Mouse (Mus musculus): ENCODE measurements at regions not wholly inside any gene's neighbourhood (a gene's known extent, or its start where the extent isn't known, plus 50 kb on each side); places are given as distances from the start of the nearest gene placed in this dataset.
A peak's percentile ranks its signal among the peaks of the same experiment; 100 is the strongest.

DNA sequence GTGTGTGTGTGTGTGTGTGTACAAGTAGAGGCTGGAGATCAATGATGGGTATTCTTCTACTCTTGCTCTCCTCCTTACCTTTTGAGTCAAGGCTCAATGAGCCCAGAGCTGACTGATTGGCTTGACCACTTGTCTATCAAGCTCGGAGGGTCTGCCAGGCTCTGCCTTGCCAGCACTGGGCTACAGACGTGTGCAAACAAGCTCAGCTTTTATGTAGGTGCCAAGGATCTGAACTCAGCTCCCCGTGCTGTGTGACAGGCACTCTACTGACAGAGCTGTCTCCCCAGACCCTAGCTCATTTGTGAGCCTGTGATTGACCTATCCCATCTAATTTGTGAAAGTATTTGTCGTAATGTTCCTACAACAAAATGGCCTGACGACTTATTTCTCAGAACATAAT is 54.2 kb upstream of the Cdc42bpa start:
- no peak for DNase-seq (ENCODE audit: inconsistent ontology term)

- DNase-seq (ENCODE audit: inconsistent ontology term): no peak
Measured at GRCm38 (mm10) chr1:179892711-179893110, 67.6 kb upstream of the Cdc42bpa start.

DNA sequence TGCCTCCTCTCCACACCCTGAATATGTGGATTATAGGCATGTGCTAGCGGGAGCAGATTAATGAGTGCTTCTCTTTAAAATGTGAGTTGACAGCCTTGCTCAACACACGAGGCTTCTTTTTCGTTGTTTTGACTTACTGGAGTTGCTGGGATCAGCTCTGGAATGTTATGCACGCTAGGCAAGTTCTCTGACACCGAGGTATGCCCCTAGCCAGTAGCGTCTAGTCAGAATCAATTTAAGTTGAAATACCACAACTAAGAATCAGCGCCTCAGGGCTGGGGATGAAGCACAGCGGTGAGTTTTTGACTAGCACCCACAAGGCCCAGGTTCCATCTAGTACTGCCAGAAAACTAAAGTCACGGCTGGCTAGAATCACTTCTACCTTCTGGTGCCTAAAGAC is 72.4 kb upstream of the Cdc42bpa start:
- DNase-seq (ENCODE audit: inconsistent ontology term): peak; percentile 90

- no peak for DNase-seq (ENCODE audit: inconsistent ontology term)
Measured at GRCm38 (mm10) chr1:179881222-179881621, 77.7 kb upstream of the Ahctf1 start.

DNA sequence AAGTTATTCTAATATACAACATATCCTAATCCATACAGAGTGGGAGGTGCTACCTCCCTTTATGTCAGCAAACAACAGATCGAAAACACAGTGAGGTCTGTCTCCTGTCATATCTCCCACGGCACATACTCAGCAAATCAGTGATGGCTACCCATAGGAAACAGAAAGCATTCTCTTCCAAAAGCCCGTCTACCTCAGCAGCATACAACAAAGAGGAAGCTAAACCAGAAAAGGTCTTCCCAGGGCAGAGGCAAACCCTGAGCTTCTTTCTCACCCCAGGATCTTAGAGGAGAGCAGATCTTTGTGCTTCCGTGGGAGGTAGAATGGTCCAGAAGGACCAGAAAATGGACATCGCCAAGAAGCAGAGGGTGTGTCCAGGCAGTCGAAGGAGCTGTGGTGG is 74.4 kb upstream of the Ahctf1 start:
- DNase-seq (ENCODE audit: inconsistent ontology term): no peak

DNA sequence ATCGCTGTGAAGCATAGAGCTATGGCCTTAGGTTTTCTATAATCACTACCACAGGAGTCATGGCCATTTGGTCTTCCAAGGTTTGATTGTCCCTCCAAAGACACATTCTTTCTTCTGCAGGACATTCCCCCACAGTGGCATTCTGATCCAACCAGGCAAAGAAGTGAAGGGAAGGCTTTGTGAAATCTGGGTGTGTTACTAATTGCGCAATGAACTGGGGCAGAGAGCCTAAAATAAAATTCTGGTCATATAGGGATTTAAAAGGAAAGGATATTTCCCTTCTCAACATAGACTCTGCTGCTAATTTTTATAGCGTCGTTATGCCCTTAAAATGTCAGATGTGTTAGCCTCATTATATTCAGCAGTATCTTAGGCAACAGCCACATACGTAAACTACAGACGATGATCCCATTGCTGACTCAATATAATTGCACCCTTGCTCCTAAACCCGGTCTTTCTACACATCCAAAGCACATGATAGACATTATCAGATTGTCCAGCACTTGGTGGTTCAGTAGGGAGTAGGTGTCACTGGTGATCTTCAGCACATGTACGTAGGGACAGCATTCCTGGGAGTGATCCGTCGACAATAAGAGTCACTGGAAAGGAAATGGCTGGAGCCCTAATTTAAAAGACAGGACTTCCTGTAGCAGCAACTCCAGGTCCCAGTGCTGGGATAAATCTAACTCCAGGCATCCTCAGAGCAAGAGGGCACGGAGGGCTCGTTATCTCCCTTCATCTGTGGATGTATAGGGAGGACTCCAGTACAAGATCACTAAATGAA is 70.5 kb upstream of the Ahctf1 start:
- DNase-seq (ENCODE audit: inconsistent ontology term): no peak

DNA sequence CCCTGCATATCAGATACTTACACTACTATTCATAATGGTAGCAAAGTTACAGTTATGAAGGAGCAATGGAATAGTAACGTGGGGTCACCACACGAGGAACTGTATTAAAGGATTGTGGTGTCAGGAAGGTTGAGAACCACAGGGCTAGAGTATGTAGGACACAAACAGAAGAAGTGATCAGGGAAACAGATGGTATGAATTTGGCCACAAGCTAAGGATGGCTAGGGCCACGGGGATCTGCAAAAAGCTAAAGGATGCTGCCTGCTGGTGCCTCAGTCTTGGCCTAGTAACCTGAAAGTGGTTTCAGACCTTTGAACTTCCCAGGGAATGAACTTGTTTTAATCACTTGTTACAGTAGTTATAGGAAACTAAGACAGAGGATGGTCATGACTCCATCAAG is 68.5 kb upstream of the Ahctf1 start:
- no peak for DNase-seq (ENCODE audit: inconsistent ontology term)

DNA sequence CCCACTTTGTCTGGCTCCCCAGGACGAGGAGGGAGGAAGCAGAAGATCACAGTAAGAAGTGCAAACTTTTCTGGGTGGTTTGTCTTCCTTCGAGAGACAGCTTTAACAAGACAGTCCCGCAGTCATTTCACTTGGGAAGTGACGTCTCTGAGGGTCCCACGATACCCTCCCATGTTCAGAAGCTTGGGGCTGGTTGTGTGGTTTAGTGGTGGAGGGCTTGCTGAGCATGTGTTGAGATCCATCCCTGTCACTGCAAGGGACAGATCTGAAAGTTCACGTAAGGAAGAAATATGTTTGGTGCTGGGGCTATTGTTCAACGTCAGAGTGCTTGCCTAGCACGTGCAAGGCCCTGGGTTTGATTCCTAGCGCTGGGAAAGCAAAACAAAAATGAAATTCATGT is 65.2 kb upstream of the Ahctf1 start:
- no peak for DNase-seq (ENCODE audit: inconsistent ontology term)

GRCm38 (mm10) chr1:179867493-179867892 is 64.0 kb upstream of the Ahctf1 start:
- DNase-seq (ENCODE audit: inconsistent ontology term): no peak

DNA sequence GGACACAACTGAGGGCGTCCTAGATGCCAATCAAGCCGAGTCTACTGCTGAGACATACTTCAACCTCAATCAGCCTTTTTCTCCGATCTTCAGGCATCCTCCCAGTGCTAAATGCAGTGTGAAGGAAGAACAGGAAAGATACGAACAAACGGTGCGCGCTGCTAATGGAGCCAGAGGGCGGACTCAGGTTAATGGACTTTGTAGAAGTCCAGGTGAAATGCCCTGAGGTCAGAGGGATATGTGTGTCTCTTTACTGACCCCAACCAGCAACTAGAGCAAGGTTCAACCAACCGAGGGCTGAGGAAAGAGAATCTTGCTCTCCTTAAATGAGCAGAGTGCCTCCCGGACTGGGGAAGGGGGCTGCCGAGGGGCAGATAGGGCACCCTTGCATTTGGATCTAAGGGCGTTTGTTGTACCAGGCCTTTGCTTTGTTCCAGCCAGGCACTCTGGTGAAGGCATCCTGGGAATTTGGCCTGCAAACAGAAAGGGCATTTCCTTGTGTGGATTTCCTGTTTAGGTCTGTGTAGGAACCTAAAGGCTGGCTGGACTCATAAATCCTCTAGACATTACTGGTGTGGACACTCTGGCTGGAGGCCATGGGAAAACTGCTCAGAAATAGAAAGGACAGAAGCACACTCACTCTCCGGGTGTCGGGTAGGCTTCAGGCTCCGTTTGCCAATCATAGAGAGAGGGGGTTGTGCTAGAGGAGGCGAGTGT is 62.7 kb upstream of the Ahctf1 start:
- DNase-seq (ENCODE audit: inconsistent ontology term): no peak

DNA sequence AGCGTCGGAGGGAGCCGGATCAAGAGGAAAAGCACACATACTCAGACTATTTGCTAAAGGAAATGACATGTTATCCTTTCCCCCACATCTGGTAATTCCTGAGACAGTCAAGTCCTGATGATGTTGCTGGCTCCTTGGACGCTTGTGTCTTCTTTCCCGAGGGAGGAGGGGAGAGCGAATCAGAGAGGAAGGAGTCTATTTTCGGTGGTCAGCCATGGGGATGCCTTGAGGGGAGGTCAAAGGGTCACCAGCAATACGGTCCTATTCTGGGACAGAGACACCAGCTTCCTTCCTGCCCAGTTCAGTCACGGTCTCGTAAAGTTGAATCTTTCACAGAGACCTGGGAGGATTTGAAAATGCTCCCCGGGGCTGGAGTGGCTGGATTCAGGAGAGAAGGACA is 62.1 kb upstream of the Ahctf1 start:
- no peak for DNase-seq (ENCODE audit: inconsistent ontology term)

DNA sequence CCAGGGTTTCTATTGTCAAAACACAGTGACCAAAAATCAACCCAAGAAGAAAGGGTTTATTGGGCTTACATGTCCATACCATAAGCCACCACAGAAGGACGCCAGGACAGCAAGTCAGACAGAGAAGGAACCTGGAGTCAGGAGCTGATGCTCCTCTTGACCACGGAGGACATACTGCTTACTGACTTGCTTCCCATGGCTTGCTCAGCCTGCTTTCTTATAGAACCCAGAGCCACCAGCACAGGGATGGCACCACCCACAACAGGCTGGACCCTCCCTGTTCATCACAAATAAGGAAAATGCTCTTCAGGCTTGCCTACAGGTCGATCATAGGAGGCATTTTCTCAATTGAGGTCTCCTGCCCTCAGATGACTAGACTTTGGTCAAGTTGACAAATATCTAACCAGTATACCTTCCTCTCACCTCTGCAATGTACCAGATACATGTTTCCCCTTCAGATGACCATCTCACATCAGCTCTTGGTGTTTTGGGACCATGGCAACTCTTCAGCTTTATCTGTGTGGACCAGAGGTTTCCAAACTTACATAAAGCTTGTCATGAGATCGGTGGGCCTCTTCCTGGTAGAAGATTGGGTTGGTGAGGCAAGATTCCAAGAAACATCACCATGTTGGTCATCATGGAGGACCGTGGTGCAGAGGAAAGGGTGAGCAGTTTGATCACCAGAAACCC is 61.2 kb upstream of the Ahctf1 start:
- no peak for DNase-seq (ENCODE audit: inconsistent ontology term)

GRCm38 (mm10) chr1:179863420-179863819 is 59.9 kb upstream of the Ahctf1 start:
- peak; percentile 91 for DNase-seq (ENCODE audit: inconsistent ontology term)

- DNase-seq (ENCODE audit: inconsistent ontology term): peak; percentile 90
Measured at GRCm38 (mm10) chr1:179862941-179863340, 59.5 kb upstream of the Ahctf1 start.

GRCm38 (mm10) chr1:179861776-179862175 is 58.3 kb upstream of the Ahctf1 start:
- DNase-seq (ENCODE audit: inconsistent ontology term): no peak

DNA sequence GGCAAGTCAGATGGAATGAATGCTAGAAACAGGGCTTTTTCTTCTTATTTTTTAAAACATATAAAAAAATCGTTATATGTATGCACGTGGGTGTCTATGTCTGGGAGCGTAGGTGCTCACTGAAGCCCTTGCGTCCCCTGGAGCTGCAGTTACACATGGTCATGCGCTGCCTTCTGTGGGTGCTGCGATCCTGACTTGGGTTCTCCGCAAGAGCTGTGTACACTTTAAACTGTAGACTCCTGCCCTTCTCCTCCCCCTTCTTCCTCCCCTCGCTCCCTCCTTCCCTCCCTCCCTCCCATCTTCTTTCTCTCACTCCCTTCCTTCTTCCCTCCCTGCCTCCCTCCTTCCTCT is 56.0 kb upstream of the Ahctf1 start:
- no peak for DNase-seq (ENCODE audit: inconsistent ontology term)

DNA sequence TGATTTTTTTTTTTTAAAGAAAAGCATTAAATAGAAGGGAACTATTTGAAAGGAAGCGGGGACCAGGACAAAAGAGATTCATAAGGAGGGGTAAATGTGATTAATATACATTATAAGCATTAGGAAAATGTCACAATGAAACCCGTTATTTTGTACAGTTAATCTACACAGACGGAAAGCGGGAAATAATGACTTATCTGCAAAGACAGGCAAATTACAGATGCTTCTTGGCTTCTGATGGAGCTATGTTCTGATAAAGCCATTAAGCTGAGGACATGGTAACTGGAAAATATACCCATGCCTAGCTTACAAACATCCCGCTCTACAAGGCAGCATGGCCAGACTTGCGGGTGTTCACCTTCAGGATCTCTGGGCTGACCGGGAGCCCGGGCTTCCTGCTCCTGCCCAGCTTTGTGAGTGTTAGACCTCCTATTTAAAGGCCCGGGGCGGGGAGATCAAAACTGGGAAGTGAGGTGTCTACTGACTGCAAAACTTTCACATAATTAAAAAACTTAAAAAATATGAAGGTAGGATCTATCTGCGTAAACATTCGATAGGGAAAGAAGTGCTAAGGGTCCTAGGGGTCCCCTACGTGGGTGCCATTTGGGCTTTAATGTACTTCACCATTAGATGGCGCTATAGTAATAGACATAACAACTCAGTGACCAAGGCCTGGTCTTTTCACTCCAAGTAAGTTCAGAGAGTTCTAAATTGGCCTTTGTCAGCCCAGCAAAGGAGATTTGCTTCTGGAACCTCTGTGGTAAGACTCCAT is 55.5 kb upstream of the Ahctf1 start:
- DNase-seq (ENCODE audit: inconsistent ontology term): peak; percentile 59

- DNase-seq (ENCODE audit: inconsistent ontology term): peak; percentile 52
Measured at GRCm38 (mm10) chr1:179854288-179854965, 50.9 kb upstream of the Ahctf1 start.

Measured in Muller cell, postnatal 12 days (primary cell).